Mouse (Mus musculus): ENCODE results near the gene Adam12.

GRCm38 (mm10) chr7:134110116-134110515, 121.8 kb downstream of the Adam12 start:
- no peak for TF ChIP-seq POLR2A (IDR thresholded peaks at IDR 0.05; ENCODE audit: insufficient read depth, low read depth, low read length)
- TF ChIP-seq CTCF (IDR thresholded peaks at IDR 0.05; ENCODE audit: insufficient read depth, low read depth, low read length), result no peak

All from olfactory bulb, adult 2 months (tissue).